29 mouse cellular contexts compared by ENCODE assay signal in the genomic region with DNA sequence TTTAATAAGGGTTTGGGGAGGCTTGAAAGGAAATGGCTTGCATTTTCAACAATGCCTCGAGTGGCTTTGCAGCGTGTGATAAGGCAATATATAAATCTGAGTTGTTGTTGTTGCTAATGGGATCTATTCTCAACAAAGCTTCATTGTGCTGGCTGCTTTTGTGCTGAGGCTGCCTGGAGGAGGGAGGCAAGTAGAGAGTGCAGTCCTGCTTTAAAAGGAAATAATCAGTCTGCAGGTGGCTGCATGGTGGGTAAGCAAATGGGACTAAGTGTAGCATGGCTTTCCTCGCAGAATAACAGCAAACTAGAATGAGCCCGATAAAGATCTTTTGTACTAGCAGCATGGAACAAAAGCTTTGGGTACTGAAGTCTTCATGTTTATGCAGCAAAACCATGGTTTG.
A peak's percentile ranks its signal among the peaks of the same experiment; 100 is the strongest.
DNase-seq lines count a peak whose midpoint lies in the region; ATAC-seq and TF ChIP-seq lines count a peak whose summit lies in the region.
"Had no signal": no experiment of that assay in that cellular context is flagged by ENCODE, and none has a peak within 500 bp of the region (broad histone marks: within the 10 kb centered on the region; RNA-seq: fewer than 3 reads in every experiment).

No protein-coding gene starts in this region.

- H3K4me2 ChIP-seq in forebrain, embryonic 11.5 days (ENCODE audit: low read depth, low read length, severe bottlenecking): no peak overlapping the region
- no peak overlapping the region for H3K4me2 ChIP-seq in kidney, embryonic 15.5 days
- H3K4me2 ChIP-seq in midbrain, embryonic 13.5 days (replicated peaks): no peak overlapping the region
- H3K4me2 ChIP-seq: heart, embryonic 13.5 days; limb, embryonic 12.5 days; liver, embryonic 15.5 days; lung, embryonic 14.5 days; neural tube, embryonic 13.5 days; stomach, embryonic 15.5 days had no signal

- peak; percentile 70 for ATAC-seq in forebrain, embryonic 11.5 days (replicated peaks; ENCODE audit: low FRiP score)
- peak; percentile 62; the same call in 1 of the 2 replicates for ATAC-seq in kidney, embryonic 15.5 days (replicated peaks; ENCODE audit: low FRiP score)
- peak; percentile 59 for ATAC-seq in midbrain, embryonic 13.5 days
- no peak for ATAC-seq in megakaryocyte-erythroid progenitor cell, adult 5-6 weeks (replicated peaks; ENCODE audit: low FRiP score, low TSS enrichment, poor library complexity, severe bottlenecking)

- H3K9ac ChIP-seq in forebrain, embryonic 11.5 days (ENCODE audit: low read length): no peak overlapping the region
- no peak overlapping the region for H3K9ac ChIP-seq in kidney, embryonic 15.5 days
- no peak overlapping the region for H3K9ac ChIP-seq in midbrain, embryonic 13.5 days (replicated peaks)
- H3K9ac ChIP-seq: heart, embryonic 13.5 days; limb, embryonic 12.5 days; liver, embryonic 15.5 days; lung, embryonic 14.5 days; neural tube, embryonic 13.5 days; stomach, embryonic 15.5 days had no signal

- WGBS in forebrain, embryonic 11.5 days: 10% methylated on average over 4 of the region's 4 CpGs
- WGBS in forebrain, embryonic 10.5 days: 15% methylated on average over 4 of the region's 4 CpGs
- WGBS in kidney, embryonic 15.5 days: 45% methylated on average over 4 of the region's 4 CpGs
- WGBS in midbrain, embryonic 13.5 days: 5% methylated on average over 4 of the region's 4 CpGs

- H3K4me1 ChIP-seq in forebrain, embryonic 11.5 days (replicated peaks; ENCODE audit: control insufficient read depth, insufficient read depth, low read length): no peaks in the 10 kb centered on the region; the same call in 1 of the 2 replicates
- peaks cover 20% of the 10 kb centered on the region for H3K4me1 ChIP-seq in forebrain, embryonic 10.5 days
- no peaks in the 10 kb centered on the region for H3K4me1 ChIP-seq in kidney, embryonic 15.5 days
- peaks cover 17% of the 10 kb centered on the region for H3K4me1 ChIP-seq in midbrain, embryonic 13.5 days (replicated peaks)
- H3K4me1 ChIP-seq: liver, embryonic 15.5 days; stomach, embryonic 15.5 days had no signal

- H3K27ac ChIP-seq in forebrain, embryonic 11.5 days (ENCODE audit: low read depth, low read length): no peak overlapping the region
- H3K27ac ChIP-seq in forebrain, embryonic 10.5 days: no peak overlapping the region
- H3K27ac ChIP-seq in kidney, embryonic 15.5 days: no peak overlapping the region
- H3K27ac ChIP-seq in midbrain, embryonic 13.5 days: no peak overlapping the region
- no peak overlapping the region for H3K27ac ChIP-seq in gastrocnemius, adult 2 months
- H3K27ac ChIP-seq: heart, embryonic 13.5 days; hindbrain, embryonic 10.5 days; layer of hippocampus, adult 2 months; left cerebral cortex, adult 2 months; limb, embryonic 12.5 days; liver, embryonic 15.5 days; neural tube, embryonic 13.5 days; stomach, embryonic 15.5 days had no signal

- intact Hi-C loops in gastrocnemius, adult 2 months (cut with DNase I): no loop called here

- no peaks in the 10 kb centered on the region for H3K9me3 ChIP-seq in forebrain, embryonic 11.5 days (ENCODE audit: control insufficient read depth, low read length)
- no peaks in the 10 kb centered on the region for H3K9me3 ChIP-seq in forebrain, embryonic 10.5 days
- H3K9me3 ChIP-seq in kidney, embryonic 15.5 days (replicated peaks): no peaks in the 10 kb centered on the region
- no peaks in the 10 kb centered on the region for H3K9me3 ChIP-seq in midbrain, embryonic 13.5 days
- H3K9me3 ChIP-seq: heart, embryonic 13.5 days; hindbrain, embryonic 10.5 days; limb, embryonic 12.5 days; liver, embryonic 15.5 days; neural tube, embryonic 13.5 days; stomach, embryonic 15.5 days had no signal

- no peaks in the 10 kb centered on the region for H3K36me3 ChIP-seq in forebrain, embryonic 11.5 days (ENCODE audit: control insufficient read depth, insufficient read depth, low read length)
- H3K36me3 ChIP-seq in forebrain, embryonic 10.5 days (replicated peaks): no peaks in the 10 kb centered on the region
- H3K36me3 ChIP-seq in kidney, embryonic 15.5 days: no peaks in the 10 kb centered on the region
- H3K36me3 ChIP-seq in midbrain, embryonic 13.5 days: no peaks in the 10 kb centered on the region
- H3K36me3 ChIP-seq: G1E; heart, embryonic 13.5 days; hindbrain, embryonic 10.5 days; limb, embryonic 12.5 days; liver, embryonic 15.5 days; neural tube, embryonic 13.5 days; stomach, embryonic 15.5 days had no signal

- H3K27me3 ChIP-seq in forebrain, embryonic 11.5 days (ENCODE audit: control insufficient read depth, insufficient read depth, low read length): no peaks in the 10 kb centered on the region; the same call in 1 of the 2 replicates
- H3K27me3 ChIP-seq in forebrain, embryonic 10.5 days (ENCODE audit: poor library complexity, severe bottlenecking): peaks cover 54% of the 10 kb centered on the region
- H3K27me3 ChIP-seq in kidney, embryonic 15.5 days: no peaks in the 10 kb centered on the region
- no peaks in the 10 kb centered on the region for H3K27me3 ChIP-seq in midbrain, embryonic 13.5 days
- H3K27me3 ChIP-seq: heart, embryonic 13.5 days; limb, embryonic 12.5 days; liver, embryonic 15.5 days; neural tube, embryonic 13.5 days; stomach, embryonic 15.5 days had no signal

- DNase-seq in forebrain, embryonic 11.5 days (ENCODE audit: low spot score): no peak
- no peak for DNase-seq in forebrain, embryonic 10.5 days (ENCODE audit: extremely low spot score, low spot score)
- DNase-seq in kidney, adult 8-10 months: no peak
- DNase-seq in embryo, embryonic 10 days (ENCODE audit: low spot score): peak; percentile 8
- DNase-seq in gastrocnemius, adult 2 months: no peak
- DNase-seq: adrenal gland, adult 8-10 months; cerebellum, adult 8-10 months; cerebellum, postnatal 25 days; gastrocnemius, postnatal 36 days; heart, adult 18-20 months; heart, postnatal 10 days; kidney, adult 11 months; kidney, postnatal 36 days; lung, embryonic 14.5 days; lung, postnatal 14 days; right cerebral cortex, postnatal 25 days; thymus, postnatal 14 days had no signal

- no peak for TF ChIP-seq CTCF in gastrocnemius, adult 2 months (IDR thresholded peaks at IDR 0.05)

- no peak overlapping the region for H3K4me3 ChIP-seq in forebrain, embryonic 11.5 days (ENCODE audit: low read depth, low read length)
- no peak overlapping the region for H3K4me3 ChIP-seq in forebrain, embryonic 10.5 days
- no peak overlapping the region for H3K4me3 ChIP-seq in kidney, embryonic 15.5 days (replicated peaks)
- H3K4me3 ChIP-seq in midbrain, embryonic 13.5 days (replicated peaks): no peak overlapping the region
- no peak overlapping the region for H3K4me3 ChIP-seq in gastrocnemius, adult 2 months
- H3K4me3 ChIP-seq: heart, embryonic 13.5 days; hindbrain, embryonic 10.5 days; layer of hippocampus, adult 2 months; left cerebral cortex, adult 2 months; limb, embryonic 12.5 days; liver, embryonic 15.5 days; neural tube, embryonic 13.5 days; stomach, embryonic 15.5 days had no signal
